Mouse (Mus musculus): ENCODE results near the gene Mgll. TPM values are rescaled to one million over a fixed set of nuclear protein-coding genes. Genes with fewer than 3 reads are reported as not detected.

Gene Mgll
- polyA plus RNA-seq, 1 experiment = 0.20 TPM

GRCm38 (mm10) chr6:88829579-88829978 lies 105.4 kb downstream of the Mgll start:
- TF ChIP-seq CTCF (IDR thresholded peaks at IDR 0.05; ENCODE audit: low read depth, low read length) (no peak), POLR2A (IDR thresholded peaks at IDR 0.05; ENCODE audit: borderline replicate concordance, low read depth, low read length) (no peak)
- Histone ChIP-seq H3K27ac (ENCODE audit: insufficient read depth, low read depth, low read length) (no peak overlapping the region), H3K4me1 (ENCODE audit: control insufficient read depth, insufficient read depth, low read length) (peaks cover 63% of the 10 kb centered on the region), H3K4me3 (ENCODE audit: insufficient read depth, low read length) (no peak overlapping the region)

- Histone ChIP-seq H3K27ac (ENCODE audit: insufficient read depth, low read depth, low read length) (no peak overlapping the region), H3K4me3 (ENCODE audit: insufficient read depth, low read length) (no peak overlapping the region), H3K4me1 (ENCODE audit: control insufficient read depth, insufficient read depth, low read length) (peaks cover 64% of the 10 kb centered on the region)
- TF ChIP-seq CTCF (IDR thresholded peaks at IDR 0.05; ENCODE audit: low read depth, low read length) = no peak
Measured at GRCm38 (mm10) chr6:88830112-88830702, 106.0 kb downstream of the Mgll start.

- no peak for TF ChIP-seq POLR2A (IDR thresholded peaks at IDR 0.05; ENCODE audit: borderline replicate concordance, low read depth, low read length)
- peak; percentile 38; the same call in 1 of the 2 replicates for TF ChIP-seq CTCF (IDR thresholded peaks at IDR 0.05; ENCODE audit: low read depth, low read length)
- Histone ChIP-seq H3K27ac (ENCODE audit: insufficient read depth, low read depth, low read length) (no peak overlapping the region), H3K4me3 (ENCODE audit: insufficient read depth, low read length) (no peak overlapping the region), H3K4me1 (ENCODE audit: control insufficient read depth, insufficient read depth, low read length) (peaks cover 57% of the 10 kb centered on the region)
Measured at GRCm38 (mm10) chr6:88831456-88831855, 107.2 kb downstream of the Mgll start.

GRCm38 (mm10) chr6:88832663-88833062 lies 108.5 kb downstream of the Mgll start:
- Histone ChIP-seq H3K27ac (ENCODE audit: insufficient read depth, low read depth, low read length) (no peak overlapping the region), H3K4me1 (ENCODE audit: control insufficient read depth, insufficient read depth, low read length) (peaks cover 55% of the 10 kb centered on the region), H3K4me3 (ENCODE audit: insufficient read depth, low read length) (no peak overlapping the region)
- TF ChIP-seq CTCF (IDR thresholded peaks at IDR 0.05; ENCODE audit: low read depth, low read length) (no peak), POLR2A (IDR thresholded peaks at IDR 0.05; ENCODE audit: borderline replicate concordance, low read depth, low read length) (no peak)

- no peak overlapping the region for H3K27ac ChIP-seq (ENCODE audit: insufficient read depth, low read depth, low read length)
- no peak overlapping the region for H3K4me3 ChIP-seq (ENCODE audit: insufficient read depth, low read length)
- TF ChIP-seq POLR2A (IDR thresholded peaks at IDR 0.05; ENCODE audit: borderline replicate concordance, low read depth, low read length) (no peak), CTCF (IDR thresholded peaks at IDR 0.05; ENCODE audit: low read depth, low read length) (no peak)
- H3K4me1 ChIP-seq (ENCODE audit: control insufficient read depth, insufficient read depth, low read length) = peaks cover 51% of the 10 kb centered on the region
Measured at GRCm38 (mm10) chr6:88833340-88834140, 109.3 kb downstream of the Mgll start.

- Histone ChIP-seq H3K27ac (ENCODE audit: insufficient read depth, low read depth, low read length) (no peak overlapping the region), H3K4me1 (ENCODE audit: control insufficient read depth, insufficient read depth, low read length) (peaks cover 36% of the 10 kb centered on the region), H3K4me3 (ENCODE audit: insufficient read depth, low read length) (no peak overlapping the region)
- TF ChIP-seq POLR2A (IDR thresholded peaks at IDR 0.05; ENCODE audit: borderline replicate concordance, low read depth, low read length) (no peak), CTCF (IDR thresholded peaks at IDR 0.05; ENCODE audit: low read depth, low read length) (no peak)
Measured at GRCm38 (mm10) chr6:88835047-88835446, 110.8 kb downstream of the Mgll start.

GRCm38 (mm10) chr6:88836178-88836819 lies 112.1 kb downstream of the Mgll start:
- Histone ChIP-seq H3K27ac (ENCODE audit: insufficient read depth, low read depth, low read length) (no peak overlapping the region), H3K4me3 (ENCODE audit: insufficient read depth, low read length) (no peak overlapping the region), H3K4me1 (ENCODE audit: control insufficient read depth, insufficient read depth, low read length) (peaks cover 34% of the 10 kb centered on the region)
- TF ChIP-seq POLR2A (IDR thresholded peaks at IDR 0.05; ENCODE audit: borderline replicate concordance, low read depth, low read length) (no peak), CTCF (IDR thresholded peaks at IDR 0.05; ENCODE audit: low read depth, low read length) (no peak)

GRCm38 (mm10) chr6:88837999-88838398 lies 113.8 kb downstream of the Mgll start:
- Histone ChIP-seq H3K4me3 (ENCODE audit: insufficient read depth, low read length) (no peak overlapping the region), H3K27ac (ENCODE audit: insufficient read depth, low read depth, low read length) (no peak overlapping the region), H3K4me1 (ENCODE audit: control insufficient read depth, insufficient read depth, low read length) (peaks cover 27% of the 10 kb centered on the region)
- no peak for TF ChIP-seq POLR2A (IDR thresholded peaks at IDR 0.05; ENCODE audit: borderline replicate concordance, low read depth, low read length)
- TF ChIP-seq CTCF (IDR thresholded peaks at IDR 0.05; ENCODE audit: low read depth, low read length) = no peak

- TF ChIP-seq POLR2A (IDR thresholded peaks at IDR 0.05; ENCODE audit: borderline replicate concordance, low read depth, low read length) (no peak), CTCF (IDR thresholded peaks at IDR 0.05; ENCODE audit: low read depth, low read length) (no peak)
- H3K27ac ChIP-seq (ENCODE audit: insufficient read depth, low read depth, low read length) = no peak overlapping the region
- H3K4me1 ChIP-seq (ENCODE audit: control insufficient read depth, insufficient read depth, low read length) = peaks cover 30% of the 10 kb centered on the region
- no peak overlapping the region for H3K4me3 ChIP-seq (ENCODE audit: insufficient read depth, low read length)
Measured at GRCm38 (mm10) chr6:88838613-88839012, 114.4 kb downstream of the Mgll start.

All from bone marrow macrophage, adult 2 months (primary cell).